Mouse (Mus musculus) bone marrow, adult 2 months (tissue): Measurements from ENCODE around the gene Jph4. TPM values are rescaled to one million over a fixed set of nuclear protein-coding genes. Genes with fewer than 3 reads are reported as not detected.

Experiments
- H3K27ac ChIP-seq: fragments of 200-500 bp; 2 replicates; pipeline ENCODE4 v1.5.1; 2012; ENCODE audit warnings: low read depth, mild to moderate bottlenecking, control low read depth, inconsistent platforms, low read length; ENCODE audit not compliant: control insufficient read depth, poor library complexity, insufficient read depth
- H3K4me1 ChIP-seq: fragments of 200-500 bp; 2 replicates; pipeline ENCODE4 v1.6.1; 2011; ENCODE audit warnings: low read length; ENCODE audit not compliant: control insufficient read depth, insufficient read depth
- H3K4me3 ChIP-seq: fragments of 200-500 bp; replicated peaks from 2 replicates; pipeline ENCODE3; 2011; ENCODE audit warnings: mild to moderate bottlenecking, low read depth, low read length, control low read depth; ENCODE audit not compliant: control insufficient read depth
- CTCF ChIP-seq: fragments of 200-500 bp; IDR thresholded peaks from 2 replicates; pipeline ENCODE4 v1.5.1; 2011; ENCODE audit warnings: low read length, control low read depth; ENCODE audit not compliant: control insufficient read depth, insufficient read depth
- POLR2A ChIP-seq: fragments of 200-500 bp; IDR thresholded peaks from 2 replicates; pipeline ENCODE4 v1.6.1; 2011; ENCODE audit warnings: low read depth, mild to moderate bottlenecking, control low read depth, low read length, borderline replicate concordance; ENCODE audit not compliant: control insufficient read depth
- WGBS: fragments of 180-500 bp; shearing (Covaris S2); methylation state at CpG from one replicate; pipeline ENCODE4 v1.1.7; 2018; 5-methylcytosine and 5-hydroxymethylcytosine counted together
- polyA plus RNA-seq: library from polyadenylated mRNA; stranded (reverse); fragments of >200 nt; gene quantifications from 2 replicates; pipeline ENCODE4 v1.2.4, GENCODE M21; 2011; ENCODE audit warnings: low replicate concordance; ENCODE audit not compliant: missing spikeins, insufficient read depth, insufficient read length

Gene Jph4
- not detected in 2 replicates for polyA plus RNA-seq

DNA sequence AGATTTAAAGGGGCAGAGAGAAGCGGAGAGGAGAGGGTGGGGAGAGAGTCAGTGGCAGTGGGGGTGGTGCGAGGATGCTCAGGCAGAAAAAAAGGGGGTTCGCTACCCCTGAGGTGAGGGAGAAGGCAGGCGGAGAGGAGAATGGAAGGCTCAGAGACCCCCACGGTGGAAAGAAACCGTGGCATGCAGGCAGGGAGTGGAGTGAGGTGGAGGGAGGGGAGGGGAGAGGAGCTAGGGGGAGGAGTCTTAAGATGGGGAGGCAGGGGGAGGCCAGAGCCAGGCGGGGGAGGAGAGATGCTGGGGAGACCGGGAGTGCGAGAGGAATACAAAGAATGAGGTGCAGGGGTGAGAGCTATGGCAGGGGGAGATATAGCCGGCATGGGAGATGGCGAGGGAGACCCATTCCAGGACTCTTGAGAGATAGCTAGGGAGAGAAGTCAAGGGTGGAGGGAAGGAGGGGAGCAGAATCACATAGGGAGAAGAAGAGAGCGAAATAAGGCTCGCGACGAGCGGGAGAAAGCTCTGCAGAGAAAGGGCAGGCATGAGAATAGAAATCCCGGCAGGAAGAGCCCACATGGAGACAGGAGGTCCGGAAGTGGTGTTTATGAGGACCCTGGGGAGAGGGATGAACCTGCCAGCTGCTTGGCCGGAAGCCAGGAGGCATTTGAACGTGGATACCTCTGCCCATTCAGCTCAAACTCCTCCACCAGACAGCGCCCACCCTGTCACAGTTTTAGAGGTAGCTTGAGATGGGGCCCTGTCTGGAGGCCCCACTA is at the start of gene Jph4:
Gene Jph4 (minus strand): TSS at position 511 of the 776 bp plus-strand sequence.
- TF ChIP-seq CTCF (no peak), POLR2A (no peak)
- WGBS: 41% methylated on average over 21 of the region's 21 CpGs
- no peaks in the 10 kb centered on the region for H3K4me1 ChIP-seq
- H3K4me3 ChIP-seq: no peak within 1 kb of the TSS
- no peak within 1 kb of the TSS for H3K27ac ChIP-seq

GRCm38 (mm10) chr14:55164172-55164806 is 47.6 kb upstream of the Jph4 start:
- WGBS: 70% methylated on average over 5 of the region's 5 CpGs
- H3K27ac ChIP-seq: no peak overlapping the region
- H3K4me1 ChIP-seq: no peaks in the 10 kb centered on the region
- no peak overlapping the region for H3K4me3 ChIP-seq
- no peak for TF ChIP-seq CTCF
- TF ChIP-seq POLR2A: no peak

GRCm38 (mm10) chr14:55162168-55162567 is 45.4 kb upstream of the Jph4 start:
- Histone ChIP-seq H3K27ac (no peak overlapping the region), H3K4me1 (no peaks in the 10 kb centered on the region), H3K4me3 (no peak overlapping the region)
- TF ChIP-seq POLR2A (no peak), CTCF (no peak)
- 79% methylated on average over 4 of the region's 4 CpGs for WGBS

DNA sequence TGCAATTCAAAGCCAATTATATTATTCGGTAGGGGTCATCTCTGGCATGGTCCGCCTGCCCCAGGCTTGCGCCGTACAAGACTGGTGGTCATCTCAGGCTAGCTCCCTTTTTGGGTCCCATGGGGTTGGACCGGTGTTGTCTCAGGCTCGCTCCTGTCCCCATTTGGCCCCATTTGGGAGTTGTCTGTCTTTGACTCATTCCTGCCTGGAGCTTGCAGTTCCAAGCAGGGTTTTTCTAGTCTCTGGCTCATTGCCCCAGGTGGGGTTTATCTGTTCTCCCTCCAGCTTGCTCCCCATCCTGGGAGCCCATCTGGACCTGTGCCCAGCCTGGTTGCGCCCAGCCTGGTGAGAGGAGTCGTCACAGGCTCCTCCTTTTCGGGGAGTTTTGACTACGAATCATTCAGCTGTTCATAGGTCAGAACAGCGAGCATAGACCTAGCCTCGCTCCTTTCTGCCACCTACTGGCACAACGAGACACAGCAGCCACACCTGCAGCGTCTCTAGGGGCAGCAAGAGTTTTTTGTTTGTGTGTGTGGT is 44.4 kb upstream of the Jph4 start:
- Histone ChIP-seq H3K27ac (no peak overlapping the region), H3K4me1 (no peaks in the 10 kb centered on the region), H3K4me3 (no peak overlapping the region)
- TF ChIP-seq POLR2A (no peak), CTCF (peak; percentile 82)
- WGBS: 34% methylated on average over 14 of the region's 14 CpGs

GRCm38 (mm10) chr14:55160251-55161071 is 43.7 kb upstream of the Jph4 start:
- Histone ChIP-seq H3K27ac (no peak overlapping the region), H3K4me3 (no peak overlapping the region), H3K4me1 (no peaks in the 10 kb centered on the region)
- TF ChIP-seq POLR2A (no peak), CTCF (no peak)
- 72% methylated on average over 8 of the region's 10 CpGs for WGBS

DNA sequence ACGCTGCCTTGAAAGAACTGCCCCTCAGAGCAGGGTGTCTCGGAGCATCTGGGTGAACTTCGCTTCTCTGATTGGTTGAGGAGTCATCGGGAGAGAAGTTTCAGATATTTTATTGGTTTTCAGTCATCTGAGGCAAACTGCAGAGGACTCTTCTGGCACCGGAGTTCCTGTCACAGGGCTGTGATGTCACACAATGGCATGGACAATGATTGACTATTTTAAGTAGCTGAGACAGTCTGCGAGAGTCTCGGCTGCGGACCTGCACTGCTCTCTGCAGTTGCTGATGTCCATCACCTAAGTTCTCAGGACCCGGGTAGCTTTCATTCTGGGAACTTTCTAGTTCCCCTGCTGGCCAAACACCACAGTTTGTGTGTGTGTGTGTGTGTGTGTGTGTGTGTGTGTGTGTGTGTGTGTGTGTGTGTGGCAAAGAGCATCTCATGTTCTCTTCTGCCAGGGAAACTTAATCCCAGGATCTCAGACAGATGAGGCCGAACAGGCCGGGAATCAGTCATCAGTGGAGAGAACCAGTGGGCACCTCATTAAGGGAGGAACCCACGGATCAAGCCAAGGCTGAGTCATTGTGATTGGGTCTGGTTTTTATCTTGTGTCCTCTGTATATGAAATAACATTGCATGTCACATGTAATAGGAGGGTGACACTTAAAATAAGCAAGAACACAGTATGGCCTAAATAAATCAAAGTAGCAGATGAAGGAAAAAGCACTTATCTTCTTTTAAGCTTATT is 40.8 kb upstream of the Jph4 start:
- 76% methylated on average over 12 of the region's 12 CpGs for WGBS
- no peak overlapping the region for H3K27ac ChIP-seq
- H3K4me3 ChIP-seq: no peak overlapping the region
- no peaks in the 10 kb centered on the region for H3K4me1 ChIP-seq
- TF ChIP-seq POLR2A (no peak), CTCF (no peak)

DNA sequence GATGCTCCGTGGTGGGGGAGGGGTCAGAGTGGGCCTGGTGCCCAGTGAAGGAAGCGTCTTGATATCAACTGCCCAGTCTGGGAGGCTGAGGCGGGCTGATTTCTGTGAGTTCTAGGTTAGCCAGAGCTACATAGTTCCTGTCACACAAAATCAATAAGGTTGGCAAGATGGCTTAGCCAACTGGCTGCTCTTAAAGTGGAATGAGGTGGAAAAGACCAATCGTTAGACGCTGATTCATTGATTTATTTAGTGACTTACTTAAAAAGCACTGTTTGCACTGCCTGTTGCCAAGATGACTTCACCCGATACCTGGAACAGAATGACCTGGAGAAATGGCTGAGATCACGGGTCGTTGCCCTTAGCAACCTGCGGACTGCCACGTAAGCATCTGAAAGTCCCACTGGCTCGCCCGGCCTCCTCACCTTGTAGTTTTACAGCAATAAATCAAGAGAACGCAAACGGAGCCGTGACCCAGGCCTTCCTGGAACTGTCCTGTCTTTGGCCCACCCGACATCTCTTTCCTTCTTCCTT is 36.3 kb upstream of the Jph4 start:
- Histone ChIP-seq H3K4me1 (no peaks in the 10 kb centered on the region), H3K4me3 (no peak overlapping the region), H3K27ac (no peak overlapping the region)
- WGBS: 86% methylated on average over 16 of the region's 16 CpGs
- TF ChIP-seq POLR2A (no peak), CTCF (no peak)

- 41% methylated on average over 4 of the region's 4 CpGs for WGBS
- Histone ChIP-seq H3K27ac (no peak overlapping the region), H3K4me1 (no peaks in the 10 kb centered on the region), H3K4me3 (no peak overlapping the region)
- TF ChIP-seq CTCF: no peak
- no peak for TF ChIP-seq POLR2A
Observed at GRCm38 (mm10) chr14:55152174-55152573, 35.4 kb upstream of the Jph4 start.
